Mouse (Mus musculus): ENCODE measurements around the gene Atp6v1g1. TPM values are rescaled to one million over a fixed set of nuclear protein-coding genes. Genes with fewer than 3 reads are reported as not detected.

The Atp6v1g1 gene
- polyA plus RNA-seq, 1 experiment from 2014 or later = 480 TPM

- H3K27me3 ChIP-seq = no peaks in the 10 kb centered on the region
- H3K27ac ChIP-seq = no peak overlapping the region
- no peaks in the 10 kb centered on the region for H3K9me3 ChIP-seq
- H3K36me3 ChIP-seq = no peaks in the 10 kb centered on the region
- H3K4me3 ChIP-seq = no peak overlapping the region
- H3K4me2 ChIP-seq = no peak overlapping the region
- ATAC-seq (ENCODE audit: low FRiP score) = no peak
- WGBS = 82% methylated on average over 10 of the region's 10 CpGs
- no peaks in the 10 kb centered on the region for H3K4me1 ChIP-seq (replicated peaks)
- no peak overlapping the region for H3K9ac ChIP-seq
Observed at GRCm38 (mm10) chr4:63595259-63595658, 50.7 kb downstream of the Atp6v1g1 start.

- no peak overlapping the region for H3K27ac ChIP-seq
- no peaks in the 10 kb centered on the region for H3K4me1 ChIP-seq (replicated peaks)
- H3K4me2 ChIP-seq = no peak overlapping the region
- no peak for ATAC-seq (ENCODE audit: low FRiP score)
- H3K4me3 ChIP-seq = no peak overlapping the region
- no peaks in the 10 kb centered on the region for H3K36me3 ChIP-seq
- WGBS = 96% methylated on average over 4 of the region's 4 CpGs
- no peaks in the 10 kb centered on the region for H3K9me3 ChIP-seq
- H3K9ac ChIP-seq = no peak overlapping the region
- no peaks in the 10 kb centered on the region for H3K27me3 ChIP-seq
Observed at GRCm38 (mm10) chr4:63596010-63596409, 51.4 kb downstream of the Atp6v1g1 start.

Other genes starting within 250 kb of the Atp6v1g1 start
- gene Orm1, start 200.2 kb upstream of the Atp6v1g1 start, polyA plus RNA-seq (2015; fragmentation: Nextera tagmentation; extraction: Ambion mirVana) = not detected in 2 replicates
- gene Orm3, start 188.6 kb upstream of the Atp6v1g1 start, polyA plus RNA-seq (2015; fragmentation: Nextera tagmentation; extraction: Ambion mirVana) = not detected in 2 replicates
- gene Orm2, start 182.3 kb upstream of the Atp6v1g1 start, polyA plus RNA-seq (2015; fragmentation: Nextera tagmentation; extraction: Ambion mirVana) = not detected in 2 replicates
- 6.0 and 6.2 TPM in 2 replicates for gene Akna, start 141.4 kb upstream of the Atp6v1g1 start, polyA plus RNA-seq (2015; fragmentation: Nextera tagmentation; extraction: Ambion mirVana)
- 5.3 and 5.6 TPM in 2 replicates for gene Whrn, start 48.8 kb upstream of the Atp6v1g1 start, polyA plus RNA-seq (2015; fragmentation: Nextera tagmentation; extraction: Ambion mirVana)
- 3.0 and 4.4 TPM in 2 replicates for gene Tmem268, start 14.0 kb downstream of the Atp6v1g1 start, polyA plus RNA-seq (2015; fragmentation: Nextera tagmentation; extraction: Ambion mirVana)
- not detected in 2 replicates for gene Gm11213, start 60.5 kb downstream of the Atp6v1g1 start, polyA plus RNA-seq (2015; fragmentation: Nextera tagmentation; extraction: Ambion mirVana)
- not detected in 2 replicates for gene Tex48, start 77.7 kb downstream of the Atp6v1g1 start, polyA plus RNA-seq (2015; fragmentation: Nextera tagmentation; extraction: Ambion mirVana)
- not detected in 2 replicates for gene Gm11214, start 118.6 kb downstream of the Atp6v1g1 start, polyA plus RNA-seq (2015; fragmentation: Nextera tagmentation; extraction: Ambion mirVana)
- gene Tnfsf15, start 200.3 kb downstream of the Atp6v1g1 start, polyA plus RNA-seq (2015; fragmentation: Nextera tagmentation; extraction: Ambion mirVana) = not detected in 2 replicates